Mouse (Mus musculus) megakaryocyte progenitor cell, adult 5-6 weeks (primary cell): ENCODE data around the gene Mrgprb8. TPM values are rescaled to one million over a fixed set of nuclear protein-coding genes. Genes with fewer than 3 reads are reported as not detected.
"Not testable (repeated sequence)": the region's sequence is repeated elsewhere in the genome, so short reads cannot be mapped to it uniquely, and the experiment has no call there.

Source experiments
- ATAC-seq: replicated peaks from 2 replicates; pipeline ENCODE4 v1.8.0; 2016; ENCODE audit warnings: mild to moderate bottlenecking, moderate TSS enrichment, inconsistent platforms; ENCODE audit not compliant: poor library complexity
- total RNA-seq, 2 experiments: library from RNA; stranded (forward) in 1 of 2; stranded (reverse) in 1 of 2; fragments of 157-497, 149-512 nt in 1 of 2; fragments of 200-1000 nt in 1 of 2; gene quantifications; 2 replicates each; pipeline versions ENCODE4 v1.2.3 to v1.2.4; 2015 to 2017

Gene Mrgprb8
- total RNA-seq (2015) (not detected in 2 replicates), total RNA-seq (2017) (not detected in 2 replicates)

DNA sequence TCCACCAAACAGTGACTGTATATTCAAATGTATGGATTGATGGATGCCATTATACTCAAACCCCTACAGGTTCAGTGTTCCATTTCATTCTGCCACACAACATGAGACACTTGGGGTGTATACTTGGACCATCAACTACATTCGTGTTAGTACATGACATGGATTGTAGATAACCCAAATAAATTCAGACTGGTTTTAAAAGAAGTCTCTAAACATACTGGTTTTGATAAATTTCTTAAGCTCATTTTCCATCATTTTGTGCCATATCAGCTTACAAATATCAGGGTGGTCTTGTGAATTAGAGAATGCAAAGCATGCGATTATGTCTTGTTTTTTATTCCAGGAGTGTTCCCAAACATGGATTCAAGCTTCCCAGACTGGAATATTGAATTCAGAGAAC is at the start of gene Mrgprb8:
Gene Mrgprb8 (plus strand): TSS at position 301 of the 400 bp plus-strand sequence.
- ATAC-seq, result no peak

DNA sequence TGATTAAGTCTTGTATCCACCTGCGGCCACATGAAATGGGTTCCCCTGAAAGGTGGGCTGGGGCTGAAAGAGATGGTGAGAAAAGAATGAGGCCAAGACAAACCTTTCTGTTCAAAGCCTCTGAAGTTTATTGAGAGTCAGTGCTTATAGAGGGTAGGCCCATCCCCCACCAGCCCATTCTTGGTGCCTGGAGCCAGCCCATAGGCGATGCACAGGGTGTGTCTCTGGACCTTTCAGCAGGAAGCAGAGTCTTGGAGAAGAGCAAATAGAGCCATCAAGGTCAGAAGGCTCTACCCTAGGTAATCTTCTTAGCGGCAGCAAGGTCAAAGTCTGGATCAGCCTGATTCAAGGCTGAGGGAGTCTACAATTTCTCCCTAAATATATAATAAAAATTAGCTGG is 47.6 kb downstream of the Mrgprb8 start:
- not testable (repeated sequence) for ATAC-seq

DNA sequence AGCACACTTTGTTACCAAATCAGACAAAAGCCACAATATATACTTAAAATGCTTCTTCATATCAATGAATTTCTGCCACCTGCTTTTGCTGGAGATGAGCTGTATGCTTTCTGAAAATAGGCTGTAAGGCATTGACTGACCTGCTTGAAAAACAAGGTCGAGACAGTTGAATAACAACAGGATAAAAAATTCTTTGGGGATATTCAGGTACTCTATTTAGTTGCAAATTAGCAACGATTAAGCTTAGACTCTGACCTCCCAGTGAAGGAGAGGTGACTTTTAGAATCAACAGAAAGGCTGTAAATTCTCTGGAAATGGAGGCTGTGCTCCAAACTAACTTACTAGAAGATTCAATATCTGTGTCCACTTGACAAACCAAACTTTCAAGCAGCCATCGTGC is 48.3 kb downstream of the Mrgprb8 start:
- no peak for ATAC-seq

Other genes with a start within 250 kb of the Mrgprb8 start
- gene Mrgprb5, start 219.5 kb upstream of the Mrgprb8 start, total RNA-seq (2015), result not detected in 2 replicates
- not detected in 2 replicates for gene Mrgprb5, start 219.5 kb upstream of the Mrgprb8 start, total RNA-seq (2017)
- gene Mrgprb4, start 189.2 kb upstream of the Mrgprb8 start, total RNA-seq (2015), result not detected in 2 replicates
- not detected in 2 replicates for gene Mrgprb4, start 189.2 kb upstream of the Mrgprb8 start, total RNA-seq (2017)
- gene Mrgprb1, start 67.8 kb downstream of the Mrgprb8 start, total RNA-seq (2015), result not detected in 2 replicates
- gene Mrgprb1, start 67.8 kb downstream of the Mrgprb8 start, total RNA-seq (2017), result not detected in 2 replicates
- gene Mrgprx2, start 110.8 kb downstream of the Mrgprb8 start, total RNA-seq (2015), result not detected in 2 replicates
- gene Mrgprx2, start 110.8 kb downstream of the Mrgprb8 start, total RNA-seq (2017), result not detected in 2 replicates
- gene Mrgprb2, start 169.6 kb downstream of the Mrgprb8 start, total RNA-seq (2015), result not detected in 2 replicates
- gene Mrgprb2, start 169.6 kb downstream of the Mrgprb8 start, total RNA-seq (2017), result not detected in 2 replicates